Mouse (Mus musculus) brain, embryonic 14.5 days (tissue): ENCODE data around the gene Mertk.

Experiments used
- CTCF ChIP-seq: fragments of 200-500 bp; IDR thresholded peaks from 2 replicates; pipeline ENCODE4 v1.5.1; 2012; ENCODE audit warnings: inconsistent platforms, mild to moderate bottlenecking, moderate library complexity, borderline replicate concordance; ENCODE audit not compliant: insufficient read depth, insufficient read length; ENCODE audit errors: extremely low read depth
- POLR2A ChIP-seq: fragments of 200-500 bp; IDR thresholded peaks from 2 replicates; pipeline ENCODE4 v1.6.1; 2012; ENCODE audit warnings: mild to moderate bottlenecking, inconsistent platforms, borderline replicate concordance; ENCODE audit not compliant: poor library complexity, insufficient read depth, insufficient read length, severe bottlenecking; ENCODE audit errors: extremely low read depth

GRCm38 (mm10) chr2:128816311-128816710, 117.6 kb downstream of the Mertk start:
- TF ChIP-seq CTCF, result no peak
- no peak for TF ChIP-seq POLR2A
